Mouse (Mus musculus): ENCODE results near the gene Sike1. TPM values are rescaled to one million over a fixed set of nuclear protein-coding genes. Genes with fewer than 3 reads are reported as not detected.

Sike1 gene
- polyA plus RNA-seq (2014; fragmentation: Nextera tagmentation; extraction: Ambion mirVana) = 108 and 116 TPM in 2 replicates

DNA sequence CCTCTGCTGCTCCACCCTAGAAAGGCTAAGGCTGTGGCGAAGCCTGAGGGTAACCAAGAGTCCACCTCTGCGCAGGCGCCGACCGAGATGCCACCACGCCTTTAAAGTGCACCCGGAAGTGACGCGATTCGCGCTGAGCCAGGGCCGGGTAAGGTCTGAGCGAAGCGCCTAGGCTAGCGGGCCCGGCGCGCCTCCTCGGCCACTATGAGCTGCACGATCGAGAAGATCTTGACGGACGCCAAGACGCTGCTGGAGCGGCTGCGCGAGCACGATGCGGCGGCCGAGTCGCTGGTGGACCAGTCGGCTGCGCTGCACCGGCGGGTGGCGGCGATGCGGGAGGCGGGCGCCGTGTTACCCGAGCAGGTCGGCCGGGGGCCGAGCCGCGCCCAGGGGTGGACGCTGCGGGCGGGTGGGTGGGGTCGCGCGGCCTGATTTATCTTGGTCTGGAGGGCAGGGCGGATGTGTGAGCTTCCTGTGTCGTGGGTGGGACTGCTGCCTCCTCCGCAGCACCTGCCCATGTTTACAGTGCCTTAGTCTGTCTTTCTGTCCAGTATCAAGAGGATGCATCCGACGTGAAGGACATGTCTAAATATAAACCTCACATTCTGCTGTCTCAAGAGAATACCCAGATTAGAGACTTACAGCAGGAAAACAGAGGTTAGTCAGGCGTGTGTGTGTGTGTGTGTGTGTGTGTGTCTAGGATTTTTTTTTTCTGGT, at the start of gene Sike1:
TSS of gene Sike1 (plus strand) at position 104 of the 717 bp plus-strand sequence.
- Histone ChIP-seq H3K27ac (ENCODE audit: low read depth, low read length) (peak within 1 kb of the TSS; percentile 80), H3K4me1 (ENCODE audit: control insufficient read depth, insufficient read depth, low read length) (peaks cover 14% of the 10 kb centered on the region; the same call in 1 of the 2 replicates), H3K4me3 (ENCODE audit: low read depth, low read length) (peak within 1 kb of the TSS; percentile 83), H3K27me3 (ENCODE audit: control insufficient read depth, insufficient read depth, low read length) (no peaks in the 10 kb centered on the region), H3K4me2 (peak within 1 kb of the TSS; percentile 61), H3K36me3 (ENCODE audit: control insufficient read depth, insufficient read depth, low read length) (peaks cover 18% of the 10 kb centered on the region), H3K9me3 (ENCODE audit: control insufficient read depth, low read length) (no peaks in the 10 kb centered on the region), H3K9ac (ENCODE audit: low read length) (peak within 1 kb of the TSS; percentile 76)
- ATAC-seq (ENCODE audit: low FRiP score) (peak; percentile 98), DNase-seq (ENCODE audit: low spot score, missing footprints) (peak; percentile 98)
- under 1% methylated on average over 55 of the region's 60 CpGs for WGBS

DNA sequence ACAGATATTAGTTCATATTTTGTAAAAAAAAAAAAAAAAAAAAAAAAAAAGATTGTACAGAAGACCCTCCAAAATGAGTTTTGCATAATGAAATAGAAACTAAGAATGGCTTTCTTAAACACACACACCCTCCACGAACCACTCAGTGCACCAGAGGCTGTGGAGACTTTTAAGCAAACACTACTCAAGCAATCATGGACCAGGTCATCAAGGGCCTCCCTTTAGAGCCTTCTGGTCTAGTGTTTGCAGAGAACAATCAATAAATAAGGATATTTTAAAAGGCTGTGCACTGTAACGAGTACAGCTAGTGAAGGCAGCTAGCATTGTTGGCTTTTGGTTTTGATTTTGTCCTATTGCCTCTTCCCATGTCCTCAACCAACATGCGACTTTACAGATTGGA, 49.2 kb upstream of the Sike1 start:
- Histone ChIP-seq H3K9me3 (ENCODE audit: control insufficient read depth, low read length) (no peaks in the 10 kb centered on the region), H3K36me3 (ENCODE audit: control insufficient read depth, insufficient read depth, low read length) (no peaks in the 10 kb centered on the region), H3K4me1 (ENCODE audit: control insufficient read depth, insufficient read depth, low read length) (no peaks in the 10 kb centered on the region), H3K4me2 (no peak overlapping the region), H3K27me3 (ENCODE audit: control insufficient read depth, insufficient read depth, low read length) (no peaks in the 10 kb centered on the region), H3K27ac (ENCODE audit: low read depth, low read length) (no peak overlapping the region), H3K9ac (ENCODE audit: low read length) (no peak overlapping the region), H3K4me3 (ENCODE audit: low read depth, low read length) (no peak overlapping the region)
- ATAC-seq (ENCODE audit: low FRiP score) (no peak), DNase-seq (ENCODE audit: low spot score, missing footprints) (no peak)
- WGBS = 86% methylated on average over 3 of the region's 3 CpGs

DNA sequence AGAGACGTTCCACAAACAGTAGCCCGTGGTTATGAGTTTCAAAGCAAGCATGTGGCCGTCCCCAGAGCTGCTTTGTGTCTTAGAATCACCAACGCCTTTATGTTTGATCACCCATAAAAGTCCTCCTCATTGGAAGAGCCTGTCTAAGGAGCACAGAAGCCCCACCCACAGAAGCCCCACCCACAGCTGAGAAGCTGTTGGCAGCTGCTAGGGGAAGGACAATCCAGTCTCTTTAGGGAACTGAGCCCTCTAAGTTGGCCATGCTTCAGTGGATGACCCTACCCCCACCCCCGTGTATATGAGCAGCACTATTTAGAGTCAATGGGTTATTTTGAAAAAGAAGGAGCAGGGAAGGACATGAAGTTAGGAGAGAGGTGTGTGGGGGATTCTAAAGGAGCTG, 48.6 kb upstream of the Sike1 start:
- H3K4me3 ChIP-seq (ENCODE audit: low read depth, low read length) = no peak overlapping the region
- H3K36me3 ChIP-seq (ENCODE audit: control insufficient read depth, insufficient read depth, low read length) = no peaks in the 10 kb centered on the region
- DNase-seq (ENCODE audit: low spot score, missing footprints) (no peak), ATAC-seq (ENCODE audit: low FRiP score) (no peak; the same call in 1 of the 2 replicates)
- no peaks in the 10 kb centered on the region for H3K4me1 ChIP-seq (ENCODE audit: control insufficient read depth, insufficient read depth, low read length)
- H3K4me2 ChIP-seq = no peak overlapping the region
- H3K9me3 ChIP-seq (ENCODE audit: control insufficient read depth, low read length) = no peaks in the 10 kb centered on the region
- H3K9ac ChIP-seq (ENCODE audit: low read length) = no peak overlapping the region
- H3K27me3 ChIP-seq (ENCODE audit: control insufficient read depth, insufficient read depth, low read length) = no peaks in the 10 kb centered on the region
- no peak overlapping the region for H3K27ac ChIP-seq (ENCODE audit: low read depth, low read length)
- 46% methylated on average over 5 of the region's 5 CpGs for WGBS

GRCm38 (mm10) chr3:102954476-102954875, 41.0 kb upstream of the Sike1 start:
- WGBS = 94% methylated on average over 12 of the region's 12 CpGs
- H3K9me3 ChIP-seq (ENCODE audit: control insufficient read depth, low read length) = no peaks in the 10 kb centered on the region
- no peak overlapping the region for H3K27ac ChIP-seq (ENCODE audit: low read depth, low read length)
- ATAC-seq (ENCODE audit: low FRiP score) = no peak
- no peak overlapping the region for H3K4me3 ChIP-seq (ENCODE audit: low read depth, low read length)
- no peaks in the 10 kb centered on the region for H3K36me3 ChIP-seq (ENCODE audit: control insufficient read depth, insufficient read depth, low read length)
- H3K27me3 ChIP-seq (ENCODE audit: control insufficient read depth, insufficient read depth, low read length) = no peaks in the 10 kb centered on the region
- H3K9ac ChIP-seq (ENCODE audit: low read length) = no peak overlapping the region
- no peak overlapping the region for H3K4me2 ChIP-seq
- no peaks in the 10 kb centered on the region for H3K4me1 ChIP-seq (ENCODE audit: control insufficient read depth, insufficient read depth, low read length)
- DNase-seq (ENCODE audit: low spot score, missing footprints) = no peak

- ATAC-seq (ENCODE audit: low FRiP score) = no peak
- no peak overlapping the region for H3K4me2 ChIP-seq
- 88% methylated on average over 3 of the region's 3 CpGs for WGBS
- no peak overlapping the region for H3K9ac ChIP-seq (ENCODE audit: low read length)
- H3K9me3 ChIP-seq (ENCODE audit: control insufficient read depth, low read length) = no peaks in the 10 kb centered on the region
- H3K27me3 ChIP-seq (ENCODE audit: control insufficient read depth, insufficient read depth, low read length) = no peaks in the 10 kb centered on the region
- DNase-seq (ENCODE audit: low spot score, missing footprints) = no peak
- H3K27ac ChIP-seq (ENCODE audit: low read depth, low read length) = no peak overlapping the region
- H3K4me1 ChIP-seq (ENCODE audit: control insufficient read depth, insufficient read depth, low read length) = no peaks in the 10 kb centered on the region
- no peaks in the 10 kb centered on the region for H3K36me3 ChIP-seq (ENCODE audit: control insufficient read depth, insufficient read depth, low read length)
- no peak overlapping the region for H3K4me3 ChIP-seq (ENCODE audit: low read depth, low read length)
Measured at GRCm38 (mm10) chr3:102955143-102955542, 40.4 kb upstream of the Sike1 start.

- no peak overlapping the region for H3K4me2 ChIP-seq
- WGBS = 67% methylated on average over 3 of the region's 3 CpGs
- DNase-seq (ENCODE audit: low spot score, missing footprints) (no peak), ATAC-seq (ENCODE audit: low FRiP score) (no peak)
- H3K9ac ChIP-seq (ENCODE audit: low read length) = no peak overlapping the region
- no peaks in the 10 kb centered on the region for H3K9me3 ChIP-seq (ENCODE audit: control insufficient read depth, low read length)
- no peaks in the 10 kb centered on the region for H3K36me3 ChIP-seq (ENCODE audit: control insufficient read depth, insufficient read depth, low read length)
- no peak overlapping the region for H3K4me3 ChIP-seq (ENCODE audit: low read depth, low read length)
- no peaks in the 10 kb centered on the region for H3K4me1 ChIP-seq (ENCODE audit: control insufficient read depth, insufficient read depth, low read length)
- H3K27ac ChIP-seq (ENCODE audit: low read depth, low read length) = no peak overlapping the region
- no peaks in the 10 kb centered on the region for H3K27me3 ChIP-seq (ENCODE audit: control insufficient read depth, insufficient read depth, low read length)
Measured at GRCm38 (mm10) chr3:102955596-102955995, 39.9 kb upstream of the Sike1 start.

DNA sequence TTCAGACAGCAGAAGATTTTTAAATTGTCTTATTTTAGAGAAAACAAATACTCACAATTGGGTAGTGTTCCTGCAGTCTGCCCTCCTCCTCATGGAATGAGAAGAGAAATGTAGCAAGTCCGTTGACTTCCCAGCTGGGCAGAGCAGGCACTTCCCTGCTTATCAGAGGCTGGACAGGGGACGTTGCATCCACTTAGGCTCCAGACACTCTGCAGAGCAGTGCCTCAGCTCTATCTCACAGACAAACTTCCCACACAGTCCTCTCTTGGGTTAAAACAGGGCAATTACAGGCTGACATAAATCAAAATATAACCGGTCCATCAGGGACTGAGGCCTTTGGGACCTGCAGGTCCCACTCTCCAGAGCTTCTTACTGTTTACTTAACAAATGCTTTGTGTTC, 31.5 kb upstream of the Sike1 start, which contains the start of gene Nr1h5:
TSS of gene Nr1h5 (minus strand) at position 101 of the 400 bp plus-strand sequence.
- DNase-seq (ENCODE audit: low spot score, missing footprints) (no peak), ATAC-seq (ENCODE audit: low FRiP score) (no peak)
- H3K4me2 ChIP-seq = no peak within 1 kb of the TSS
- H3K36me3 ChIP-seq (ENCODE audit: control insufficient read depth, insufficient read depth, low read length) = no peaks in the 10 kb centered on the region
- no peaks in the 10 kb centered on the region for H3K9me3 ChIP-seq (ENCODE audit: control insufficient read depth, low read length)
- no peak within 1 kb of the TSS for H3K27ac ChIP-seq (ENCODE audit: low read depth, low read length)
- no peaks in the 10 kb centered on the region for H3K27me3 ChIP-seq (ENCODE audit: control insufficient read depth, insufficient read depth, low read length)
- H3K4me3 ChIP-seq (ENCODE audit: low read depth, low read length) = no peak within 1 kb of the TSS
- WGBS = 66% methylated on average over 3 of the region's 3 CpGs
- no peak within 1 kb of the TSS for H3K9ac ChIP-seq (ENCODE audit: low read length)
- no peaks in the 10 kb centered on the region for H3K4me1 ChIP-seq (ENCODE audit: control insufficient read depth, insufficient read depth, low read length)

DNA sequence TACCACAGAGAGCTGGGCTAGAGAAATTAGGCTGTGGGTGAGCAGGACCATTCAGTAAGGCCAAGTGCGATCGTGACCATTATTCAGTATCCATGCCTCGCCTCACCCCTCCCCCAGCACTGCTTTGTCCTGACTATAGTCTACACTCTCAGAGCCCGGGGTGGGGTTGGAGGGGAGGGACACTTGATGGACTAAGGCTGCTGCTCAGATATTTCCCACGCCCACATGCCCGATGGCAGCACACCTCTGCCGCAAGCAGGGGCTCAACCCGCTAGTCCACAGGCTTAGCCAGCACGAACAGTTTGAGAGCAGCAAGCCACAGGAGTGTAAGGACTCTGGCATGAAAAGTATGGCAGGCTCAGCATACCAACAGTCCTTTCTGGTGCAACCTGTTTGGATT, 25.4 kb upstream of the Sike1 start:
- Histone ChIP-seq H3K36me3 (ENCODE audit: control insufficient read depth, insufficient read depth, low read length) (no peaks in the 10 kb centered on the region), H3K4me2 (no peak overlapping the region; the same call in 1 of the 2 replicates), H3K9me3 (ENCODE audit: control insufficient read depth, low read length) (no peaks in the 10 kb centered on the region), H3K4me3 (ENCODE audit: low read depth, low read length) (no peak overlapping the region), H3K9ac (ENCODE audit: low read length) (peak overlapping the region; percentile 32; the same call in 1 of the 2 replicates), H3K4me1 (ENCODE audit: control insufficient read depth, insufficient read depth, low read length) (peaks cover 6% of the 10 kb centered on the region), H3K27me3 (ENCODE audit: control insufficient read depth, insufficient read depth, low read length) (no peaks in the 10 kb centered on the region), H3K27ac (ENCODE audit: low read depth, low read length) (no peak overlapping the region; the same call in 1 of the 2 replicates)
- 64% methylated on average over 9 of the region's 9 CpGs for WGBS
- ATAC-seq (ENCODE audit: low FRiP score) (peak; percentile 90), DNase-seq (ENCODE audit: low spot score, missing footprints) (peak; percentile 90)

DNA sequence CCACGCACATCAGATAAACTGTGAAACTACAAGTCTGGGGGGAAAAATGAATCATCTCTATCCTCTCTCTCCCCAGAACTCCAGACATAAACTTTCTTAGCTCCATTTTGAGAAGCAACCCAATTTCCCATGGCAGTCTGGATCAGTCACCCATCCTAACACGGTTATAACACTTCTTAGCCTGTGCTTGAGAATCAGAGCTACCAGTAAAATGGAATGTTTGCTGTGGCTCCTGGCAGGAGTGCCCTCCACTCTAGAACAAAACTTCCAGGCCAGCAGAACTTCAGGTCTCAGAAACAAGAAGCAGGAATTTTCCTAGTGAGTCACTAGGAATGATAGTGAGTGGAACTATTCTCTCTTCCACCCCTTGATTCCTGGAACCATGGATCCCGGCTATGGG, 25.0 kb upstream of the Sike1 start:
- Histone ChIP-seq H3K9me3 (ENCODE audit: control insufficient read depth, low read length) (no peaks in the 10 kb centered on the region), H3K4me3 (ENCODE audit: low read depth, low read length) (no peak overlapping the region), H3K36me3 (ENCODE audit: control insufficient read depth, insufficient read depth, low read length) (no peaks in the 10 kb centered on the region), H3K9ac (ENCODE audit: low read length) (no peak overlapping the region), H3K4me2 (no peak overlapping the region), H3K27me3 (ENCODE audit: control insufficient read depth, insufficient read depth, low read length) (no peaks in the 10 kb centered on the region), H3K4me1 (ENCODE audit: control insufficient read depth, insufficient read depth, low read length) (peaks cover 6% of the 10 kb centered on the region), H3K27ac (ENCODE audit: low read depth, low read length) (no peak overlapping the region)
- ATAC-seq (ENCODE audit: low FRiP score) (no peak), DNase-seq (ENCODE audit: low spot score, missing footprints) (no peak)
- 86% methylated on average over 3 of the region's 3 CpGs for WGBS
